Mouse (Mus musculus) left cerebral cortex, adult 11 months (tissue): ENCODE data around the gene Klc1.

Source experiments
- DNase-seq: peaks from one replicate; pipeline ENCODE4 v3.0.0; 2022; ENCODE audit warnings: low spot score

Gene Klc1

DNA sequence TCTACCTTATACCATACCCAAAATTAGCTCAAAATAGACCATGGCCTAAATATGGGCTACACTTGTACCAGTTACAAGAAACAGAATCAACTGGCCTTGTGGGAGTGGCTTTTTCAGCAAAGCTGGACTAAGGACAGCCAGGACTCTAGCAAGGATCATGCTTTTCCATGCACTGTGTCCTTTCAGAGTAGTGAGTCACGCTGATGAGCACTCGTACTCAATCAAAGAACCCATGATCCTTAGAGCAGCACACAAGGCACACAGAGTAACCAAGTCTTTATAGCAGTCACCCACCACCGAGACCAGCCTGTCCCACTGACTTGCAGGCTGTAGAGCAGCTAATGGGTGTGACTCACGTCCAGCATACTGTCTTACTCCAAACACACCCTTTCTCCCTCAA is 94.9 kb downstream of the Klc1 start:
- no peak for DNase-seq

DNA sequence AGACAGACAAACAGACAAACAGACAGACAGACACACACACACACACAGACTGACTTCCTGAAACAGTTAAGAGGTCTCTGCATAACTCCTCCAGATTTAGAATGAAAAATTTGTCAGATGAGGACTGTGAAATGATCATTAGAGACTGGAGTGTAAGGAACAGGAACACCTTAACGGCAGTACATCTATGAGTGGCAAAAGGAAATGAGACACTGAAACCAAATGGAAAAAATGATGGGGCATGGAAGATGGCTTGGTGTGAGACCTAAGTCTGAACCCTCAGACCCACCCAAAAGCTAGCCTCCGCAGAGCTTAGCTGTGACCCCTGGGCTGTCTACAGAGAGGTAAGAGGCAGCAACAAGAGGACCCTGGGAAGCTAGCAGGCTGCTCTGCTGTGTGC is 96.8 kb downstream of the Klc1 start:
- no peak for DNase-seq
